Comparison of ENCODE assay signal across 14 mouse cellular contexts in the genomic region with DNA sequence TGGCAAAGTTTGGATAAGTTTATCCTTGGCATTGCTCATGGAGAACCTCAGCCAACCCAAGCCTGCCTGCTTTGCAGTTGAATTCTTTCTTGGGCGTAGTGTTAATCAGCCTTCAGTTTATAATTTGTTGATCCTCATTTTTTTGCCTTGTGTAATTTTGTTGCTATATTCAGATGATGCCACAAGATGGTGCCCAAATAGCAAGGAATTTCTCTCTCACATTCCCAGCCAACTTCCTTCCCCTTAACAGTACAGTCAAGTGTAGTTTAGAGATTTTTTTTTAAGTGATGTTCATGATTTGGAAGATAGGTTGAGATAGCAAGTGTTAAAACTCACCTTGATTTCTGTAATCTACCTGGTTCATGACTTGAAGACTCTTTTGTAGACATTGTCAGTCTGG. TPM values are rescaled to one million over a fixed set of nuclear protein-coding genes. Genes with fewer than 3 reads are reported as not detected.
A peak's percentile ranks its signal among the peaks of the same experiment; 100 is the strongest.
DNase-seq lines count a peak whose midpoint lies in the region; ATAC-seq and TF ChIP-seq lines count a peak whose summit lies in the region.
"Had no signal": no experiment of that assay in that cellular context is flagged by ENCODE, and none has a peak within 500 bp of the region (broad histone marks: within the 10 kb centered on the region; RNA-seq: fewer than 3 reads in every experiment).

No protein-coding gene starts in this region.

- peak; percentile 35 for DNase-seq in embryo, embryonic 10.5 days (ENCODE audit: low spot score)
- DNase-seq in embryo, embryonic 9.5 days (ENCODE audit: extremely low spot score) = no peak
- DNase-seq in lung, postnatal 0 days (ENCODE audit: low spot score) = peak; percentile 53
- no peak for DNase-seq in lung, adult 18-20 months
- DNase-seq in cerebellum, adult 9-10 months = no peak
- DNase-seq: cerebellum, adult 8-10 months; heart, adult 11 months; heart, postnatal 4 days; kidney, adult 18-20 months had no signal

- H3K9ac ChIP-seq in intestine, postnatal 0 days (ENCODE audit: low read depth, low read length) = no peak overlapping the region
- no peak overlapping the region for H3K9ac ChIP-seq in intestine, embryonic 15.5 days
- H3K9ac ChIP-seq in lung, postnatal 0 days (replicated peaks; ENCODE audit: low read depth) = no peak overlapping the region
- H3K9ac ChIP-seq: limb, embryonic 15.5 days; neural tube, embryonic 15.5 days had no signal

- no peaks in the 10 kb centered on the region for H3K9me3 ChIP-seq in intestine, postnatal 0 days (ENCODE audit: control insufficient read depth)
- no peaks in the 10 kb centered on the region for H3K9me3 ChIP-seq in intestine, embryonic 15.5 days
- H3K9me3 ChIP-seq in lung, postnatal 0 days (ENCODE audit: low read length) = no peaks in the 10 kb centered on the region
- H3K9me3 ChIP-seq: limb, embryonic 15.5 days; neural tube, embryonic 15.5 days had no signal

- WGBS in intestine, postnatal 0 days = 71% methylated on average over 1 of the region's 1 CpGs
- 59% methylated on average over 1 of the region's 1 CpGs for WGBS in intestine, embryonic 15.5 days
- WGBS in lung, postnatal 0 days = 58% methylated on average over 1 of the region's 1 CpGs

- H3K27me3 ChIP-seq in intestine, postnatal 0 days (replicated peaks; ENCODE audit: control insufficient read depth, insufficient read depth, low read length) = no peaks in the 10 kb centered on the region
- no peaks in the 10 kb centered on the region for H3K27me3 ChIP-seq in intestine, embryonic 15.5 days (replicated peaks)
- no peaks in the 10 kb centered on the region for H3K27me3 ChIP-seq in lung, postnatal 0 days (replicated peaks; ENCODE audit: insufficient read depth, low read length)
- H3K27me3 ChIP-seq: limb, embryonic 15.5 days; neural tube, embryonic 15.5 days had no signal

- no peak overlapping the region for H3K4me2 ChIP-seq in intestine, postnatal 0 days (replicated peaks; ENCODE audit: low read depth)
- H3K4me2 ChIP-seq in intestine, embryonic 15.5 days (replicated peaks) = no peak overlapping the region
- no peak overlapping the region for H3K4me2 ChIP-seq in lung, postnatal 0 days (replicated peaks; ENCODE audit: low read depth, low read length)
- H3K4me2 ChIP-seq: limb, embryonic 15.5 days; neural tube, embryonic 15.5 days had no signal

- H3K36me3 ChIP-seq in intestine, postnatal 0 days (ENCODE audit: control insufficient read depth, insufficient read depth) = peaks cover 42% of the 10 kb centered on the region
- H3K36me3 ChIP-seq in intestine, embryonic 15.5 days = 0 out of 2 replicates have a peak, but pooled peaks cover 4% of the 10 kb centered on the region
- H3K36me3 ChIP-seq in lung, postnatal 0 days (ENCODE audit: insufficient read depth, low read length) = peaks cover 8% of the 10 kb centered on the region; the same call in 1 of the 2 replicates
- H3K36me3 ChIP-seq: neural tube, embryonic 15.5 days had no signal

- TF ChIP-seq EP300 in lung, postnatal 0 days (IDR thresholded peaks at IDR 0.05) = no peak

- no peak for ATAC-seq in intestine, postnatal 0 days
- no peak for ATAC-seq in intestine, embryonic 15.5 days
- no peak for ATAC-seq in lung, postnatal 0 days

- no peaks in the 10 kb centered on the region for H3K4me1 ChIP-seq in intestine, postnatal 0 days (replicated peaks; ENCODE audit: control insufficient read depth, insufficient read depth, low read length)
- H3K4me1 ChIP-seq in intestine, embryonic 15.5 days (replicated peaks) = 0 out of 2 replicates have a peak, but pooled peaks cover 6% of the 10 kb centered on the region
- no peaks in the 10 kb centered on the region for H3K4me1 ChIP-seq in lung, postnatal 0 days (ENCODE audit: insufficient read depth, low read depth, low read length)
- 0 out of 2 replicates have a peak, but pooled peaks cover 1% of the 10 kb centered on the region for H3K4me1 ChIP-seq in cortical plate, adult 2 months (ENCODE audit: control insufficient read depth, insufficient read depth, low read length)
- H3K4me1 ChIP-seq: limb, embryonic 15.5 days; neural tube, embryonic 15.5 days had no signal

- TF ChIP-seq CTCF in intestine, postnatal 0 days (IDR thresholded peaks at IDR 0.05; ENCODE audit: low read depth) = peak; percentile 72
- TF ChIP-seq CTCF in lung, postnatal 0 days (IDR thresholded peaks at IDR 0.05) = peak; percentile 61
- peak; percentile 25; the same call in 1 of the 2 replicates for TF ChIP-seq CTCF in cortical plate, adult 2 months (IDR thresholded peaks at IDR 0.05; ENCODE audit: extremely low read depth, insufficient read depth, low read length)

- no peak overlapping the region for H3K4me3 ChIP-seq in intestine, postnatal 0 days (ENCODE audit: low read depth, low read length)
- no peak overlapping the region for H3K4me3 ChIP-seq in intestine, embryonic 15.5 days (replicated peaks)
- H3K4me3 ChIP-seq in lung, postnatal 0 days (ENCODE audit: low read depth, low read length) = no peak overlapping the region
- no peak overlapping the region for H3K4me3 ChIP-seq in cortical plate, adult 2 months (ENCODE audit: insufficient read depth, low read length)
- H3K4me3 ChIP-seq: limb, embryonic 15.5 days; neural tube, embryonic 15.5 days had no signal

- no peak overlapping the region for H3K27ac ChIP-seq in intestine, postnatal 0 days (ENCODE audit: low read depth, low read length)
- no peak overlapping the region for H3K27ac ChIP-seq in intestine, embryonic 15.5 days
- no peak overlapping the region for H3K27ac ChIP-seq in lung, postnatal 0 days (ENCODE audit: low read length)
- H3K27ac ChIP-seq in cortical plate, adult 2 months (ENCODE audit: insufficient read depth, low read length) = no peak overlapping the region
- H3K27ac ChIP-seq: limb, embryonic 15.5 days; neural tube, embryonic 15.5 days had no signal

- no peak for TF ChIP-seq POLR2A in cortical plate, adult 2 months (IDR thresholded peaks at IDR 0.05; ENCODE audit: extremely low read depth, insufficient read depth, low read length)

RNA-seq across cellular contexts. Expression of a gene that starts 23.4 kb away (rescaled TPM):
- 0.78 and 0.99 TPM in 2 replicates for polyA plus RNA-seq in intestine, postnatal 0 days (2015; fragmentation: Nextera tagmentation; extraction: Ambion mirVana)
- 1.6 and 1.9 TPM in 2 replicates for polyA plus RNA-seq in intestine, embryonic 15.5 days (2015; fragmentation: Nextera tagmentation; extraction: Ambion mirVana)
- polyA plus RNA-seq in lung, postnatal 0 days (2015; fragmentation: Nextera tagmentation; extraction: Ambion mirVana) = 0.60 and 0.64 TPM in 2 replicates
- polyA plus RNA-seq in cortical plate, adult 2 months (2012; rRNA removed) = 0.08 TPM in 2 replicates

Comparison
In these comparisons a context has a peak if more than half of its experiments do, and no peak if none do; other contexts are left out.
1. DNase-seq: peak in embryo, embryonic 10.5 days (single experiment) and lung, postnatal 0 days (single experiment); none in embryo, embryonic 9.5 days (single experiment), lung, adult 18-20 months (0 of 2) and cerebellum, adult 9-10 months (single experiment).
2. Peak in every context shown above with its lines, with median percentiles within 50 percentile points of each other: CTCF ChIP-seq.